Mouse (Mus musculus): Measurements from ENCODE around the gene Map4k1. TPM values are rescaled to one million over a fixed set of nuclear protein-coding genes. Genes with fewer than 3 reads are reported as not detected.

The Map4k1 gene
- polyA plus RNA-seq, 1 experiment from 2014 or later, result 7.6 TPM

- no peak for ATAC-seq (ENCODE audit: insufficient number of reproducible peaks, low FRiP score, low TSS enrichment, low read depth)
- H3K27ac ChIP-seq, result peak overlapping the region; percentile 11; the same call in 1 of the 2 replicates
- H3K27me3 ChIP-seq, result no peaks in the 10 kb centered on the region
- 55% methylated on average over 6 of the region's 6 CpGs for WGBS
- peaks cover 80% of the 10 kb centered on the region for H3K4me1 ChIP-seq
- no peak overlapping the region for H3K9ac ChIP-seq
- H3K36me3 ChIP-seq, result no peaks in the 10 kb centered on the region
- no peak overlapping the region for H3K4me2 ChIP-seq
- no peak overlapping the region for H3K4me3 ChIP-seq
- H3K9me3 ChIP-seq, result no peaks in the 10 kb centered on the region
Measured at GRCm38 (mm10) chr7:28957286-28957685, 24.6 kb upstream of the Map4k1 start.

GRCm38 (mm10) chr7:28957997-28958725 is 23.7 kb upstream of the Map4k1 start:
- 38% methylated on average over 1 of the region's 1 CpGs for WGBS
- Histone ChIP-seq H3K4me2 (0 out of 2 replicates have a peak overlapping the region, but pooled peaks have one; percentile 4), H3K27ac (peak overlapping the region; percentile 38), H3K36me3 (no peaks in the 10 kb centered on the region), H3K9ac (no peak overlapping the region), H3K4me1 (peaks cover 75% of the 10 kb centered on the region), H3K27me3 (no peaks in the 10 kb centered on the region), H3K9me3 (no peaks in the 10 kb centered on the region), H3K4me3 (no peak overlapping the region)
- no peak for ATAC-seq (ENCODE audit: insufficient number of reproducible peaks, low FRiP score, low TSS enrichment, low read depth)

DNA sequence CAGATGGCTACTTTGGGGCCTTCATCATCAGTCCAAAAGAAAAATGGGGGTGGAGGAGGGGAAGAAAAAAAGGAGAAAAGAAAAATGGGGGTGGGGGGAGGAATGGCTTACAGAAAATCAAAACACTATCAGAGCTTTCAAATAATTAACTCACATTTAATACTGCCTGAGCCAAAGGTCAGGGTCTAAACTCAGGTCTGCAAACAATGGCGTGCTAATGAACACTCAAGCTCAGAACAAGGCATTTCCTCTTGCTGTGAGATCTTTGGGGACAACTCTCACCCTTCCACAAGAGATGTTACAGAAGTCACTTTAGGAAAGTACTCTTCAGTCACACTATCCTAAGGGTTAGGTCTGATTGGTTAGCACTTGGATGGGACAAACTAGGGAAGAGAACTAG is 23.1 kb upstream of the Map4k1 start:
- 52% methylated on average over 1 of the region's 1 CpGs for WGBS
- no peaks in the 10 kb centered on the region for H3K36me3 ChIP-seq
- no peak overlapping the region for H3K9ac ChIP-seq
- no peak for ATAC-seq (ENCODE audit: insufficient number of reproducible peaks, low FRiP score, low TSS enrichment, low read depth)
- H3K27ac ChIP-seq, result peak overlapping the region; percentile 92
- H3K4me1 ChIP-seq, result peaks cover 69% of the 10 kb centered on the region
- no peaks in the 10 kb centered on the region for H3K27me3 ChIP-seq
- no peaks in the 10 kb centered on the region for H3K9me3 ChIP-seq
- H3K4me3 ChIP-seq, result peak overlapping the region; percentile 99; the same call in 1 of the 2 replicates
- peak overlapping the region; percentile 79; the same call in 1 of the 2 replicates for H3K4me2 ChIP-seq

DNA sequence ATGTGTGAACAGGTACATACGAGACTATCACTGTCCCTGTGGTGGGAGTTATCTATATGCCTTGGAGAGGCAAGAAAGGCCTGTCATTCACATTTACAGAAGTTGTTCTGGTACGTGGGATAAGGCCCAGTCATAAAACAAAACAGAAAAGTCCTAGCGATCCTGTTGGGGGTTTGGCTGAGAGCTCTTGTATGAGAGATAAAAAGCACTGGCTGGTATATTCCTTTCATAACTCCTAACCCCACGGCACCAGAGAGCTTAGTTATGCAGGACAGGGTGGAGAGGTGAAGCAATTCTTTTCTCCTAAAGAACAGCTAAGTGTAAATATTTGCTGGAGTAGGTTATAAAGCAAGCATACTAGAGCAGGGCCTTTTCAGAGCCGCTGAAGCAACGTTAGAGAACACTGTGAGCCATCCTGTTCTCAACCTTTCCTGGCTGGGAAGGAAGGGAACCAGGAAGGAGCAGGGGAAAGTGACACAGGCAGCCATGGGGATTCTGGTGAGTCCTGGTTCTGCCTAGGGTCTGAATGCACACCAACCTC is 22.3 kb upstream of the Map4k1 start:
- Histone ChIP-seq H3K27me3 (no peaks in the 10 kb centered on the region), H3K27ac (peak overlapping the region; percentile 92), H3K4me2 (peak overlapping the region; percentile 79), H3K9me3 (no peaks in the 10 kb centered on the region), H3K4me1 (peaks cover 63% of the 10 kb centered on the region), H3K9ac (peak overlapping the region; percentile 98), H3K4me3 (peak overlapping the region; percentile 99), H3K36me3 (no peaks in the 10 kb centered on the region)
- WGBS, result 21% methylated on average over 6 of the region's 6 CpGs
- ATAC-seq (ENCODE audit: insufficient number of reproducible peaks, low FRiP score, low TSS enrichment, low read depth), result no peak

GRCm38 (mm10) chr7:28960354-28961046 is 21.4 kb upstream of the Map4k1 start:
- H3K4me2 ChIP-seq, result peak overlapping the region; percentile 79
- WGBS, result 14% methylated on average over 9 of the region's 9 CpGs
- peaks cover 54% of the 10 kb centered on the region for H3K4me1 ChIP-seq
- no peaks in the 10 kb centered on the region for H3K9me3 ChIP-seq
- H3K36me3 ChIP-seq, result no peaks in the 10 kb centered on the region
- peak overlapping the region; percentile 92 for H3K27ac ChIP-seq
- no peaks in the 10 kb centered on the region for H3K27me3 ChIP-seq
- ATAC-seq (ENCODE audit: insufficient number of reproducible peaks, low FRiP score, low TSS enrichment, low read depth), result no peak
- H3K9ac ChIP-seq, result peak overlapping the region; percentile 98
- H3K4me3 ChIP-seq, result peak overlapping the region; percentile 99

DNA sequence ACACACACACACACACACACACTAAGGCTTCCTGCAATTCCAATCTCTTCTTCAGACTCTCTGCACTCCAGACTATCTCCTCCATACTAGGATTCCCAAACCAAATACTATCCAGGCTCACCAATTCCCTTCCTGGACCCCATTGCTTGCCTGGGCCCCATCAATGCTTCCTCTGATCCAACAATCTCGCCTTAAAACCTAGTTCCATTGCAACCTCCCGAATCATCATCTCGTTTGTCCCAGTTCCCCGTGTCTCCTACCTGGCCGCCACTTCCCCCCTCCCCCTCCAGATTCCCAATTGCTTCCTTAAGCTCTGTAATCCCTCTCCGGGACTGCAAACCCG is 20.3 kb upstream of the Map4k1 start:
- Histone ChIP-seq H3K4me2 (peak overlapping the region; percentile 79), H3K27ac (peak overlapping the region; percentile 92), H3K36me3 (no peaks in the 10 kb centered on the region), H3K9ac (peak overlapping the region; percentile 98), H3K4me1 (peaks cover 50% of the 10 kb centered on the region), H3K9me3 (no peaks in the 10 kb centered on the region), H3K4me3 (peak overlapping the region; percentile 99), H3K27me3 (no peaks in the 10 kb centered on the region)
- ATAC-seq (ENCODE audit: insufficient number of reproducible peaks, low FRiP score, low TSS enrichment, low read depth), result no peak
- under 1% methylated on average over 7 of the region's 7 CpGs for WGBS

- no peaks in the 10 kb centered on the region for H3K9me3 ChIP-seq
- H3K4me3 ChIP-seq, result peak within 1 kb of the TSS; percentile 99
- WGBS, result under 1% methylated on average over 76 of the region's 76 CpGs
- H3K36me3 ChIP-seq, result no peaks in the 10 kb centered on the region
- H3K27me3 ChIP-seq, result no peaks in the 10 kb centered on the region
- peak within 1 kb of the TSS; percentile 98 for H3K9ac ChIP-seq
- peak within 1 kb of the TSS; percentile 92 for H3K27ac ChIP-seq
- peaks cover 46% of the 10 kb centered on the region for H3K4me1 ChIP-seq
- H3K4me2 ChIP-seq, result peak within 1 kb of the TSS; percentile 79
- ATAC-seq (ENCODE audit: insufficient number of reproducible peaks, low FRiP score, low TSS enrichment, low read depth), result peak; percentile 92
Measured at GRCm38 (mm10) chr7:28961927-28962670, 19.8 kb upstream of the Map4k1 start, which contains the start of gene Actn4. Gene Actn4 (minus strand): TSS chr7:28962340.

- ATAC-seq (ENCODE audit: insufficient number of reproducible peaks, low FRiP score, low TSS enrichment, low read depth), result no peak
- Histone ChIP-seq H3K4me2 (no peak overlapping the region), H3K4me3 (no peak overlapping the region), H3K9me3 (no peaks in the 10 kb centered on the region), H3K36me3 (no peaks in the 10 kb centered on the region), H3K9ac (no peak overlapping the region), H3K27me3 (no peaks in the 10 kb centered on the region), H3K27ac (0 out of 2 replicates have a peak overlapping the region, but pooled peaks have one; percentile 43), H3K4me1 (peaks cover 33% of the 10 kb centered on the region)
- WGBS, result 81% methylated on average over 3 of the region's 3 CpGs
Measured at GRCm38 (mm10) chr7:28963399-28963923, 18.4 kb upstream of the Map4k1 start.

- H3K36me3 ChIP-seq, result peaks cover 12% of the 10 kb centered on the region
- peaks cover 18% of the 10 kb centered on the region for H3K4me1 ChIP-seq
- no peak overlapping the region for H3K27ac ChIP-seq
- H3K9me3 ChIP-seq, result no peaks in the 10 kb centered on the region
- 69% methylated on average over 5 of the region's 5 CpGs for WGBS
- H3K4me2 ChIP-seq, result no peak overlapping the region
- no peak overlapping the region for H3K4me3 ChIP-seq
- no peak overlapping the region for H3K9ac ChIP-seq
- no peaks in the 10 kb centered on the region for H3K27me3 ChIP-seq
- ATAC-seq (ENCODE audit: insufficient number of reproducible peaks, low FRiP score, low TSS enrichment, low read depth), result no peak
Measured at GRCm38 (mm10) chr7:28965346-28965840, 16.5 kb upstream of the Map4k1 start.

GRCm38 (mm10) chr7:28966181-28966580 is 15.7 kb upstream of the Map4k1 start:
- Histone ChIP-seq H3K27ac (peak overlapping the region; percentile 14; the same call in 1 of the 2 replicates), H3K4me2 (no peak overlapping the region), H3K27me3 (no peaks in the 10 kb centered on the region), H3K36me3 (peaks cover 20% of the 10 kb centered on the region), H3K9ac (no peak overlapping the region), H3K9me3 (no peaks in the 10 kb centered on the region), H3K4me1 (peaks cover 14% of the 10 kb centered on the region), H3K4me3 (no peak overlapping the region)
- WGBS, result 45% methylated on average over 4 of the region's 5 CpGs
- no peak for ATAC-seq (ENCODE audit: insufficient number of reproducible peaks, low FRiP score, low TSS enrichment, low read depth)

GRCm38 (mm10) chr7:28966751-28967505 is 14.9 kb upstream of the Map4k1 start:
- Histone ChIP-seq H3K4me2 (no peak overlapping the region), H3K27me3 (no peaks in the 10 kb centered on the region), H3K9ac (no peak overlapping the region), H3K4me3 (no peak overlapping the region), H3K4me1 (peaks cover 18% of the 10 kb centered on the region), H3K27ac (peak overlapping the region; percentile 14), H3K36me3 (peaks cover 26% of the 10 kb centered on the region), H3K9me3 (no peaks in the 10 kb centered on the region)
- ATAC-seq (ENCODE audit: insufficient number of reproducible peaks, low FRiP score, low TSS enrichment, low read depth), result no peak
- 72% methylated on average over 4 of the region's 4 CpGs for WGBS

Measured in limb, embryonic 15.5 days (tissue).